Mouse (Mus musculus) midbrain, embryonic 16.5 days (tissue): ENCODE data around the gene Usp3. TPM values are rescaled to one million over a fixed set of nuclear protein-coding genes. Genes with fewer than 3 reads are reported as not detected.

Experiments
- ATAC-seq: fragments of 200-750 bp; cut with Nextera tagmentation; 2 replicates; pipeline ENCODE4 v1.8.0; 2017; ENCODE audit warnings: moderate TSS enrichment
- H3K27ac ChIP-seq: fragments of 300-500 bp; sonication (generic); 2 replicates; pipeline ENCODE4 v1.5.1; 2014; ENCODE audit warnings: mild to moderate bottlenecking, low read length, mixed read lengths
- H3K27me3 ChIP-seq: fragments of 300-500 bp; sonication (generic); 2 replicates; pipeline ENCODE4 v1.6.1; 2014; ENCODE audit warnings: low read depth, low read length, mixed read lengths; ENCODE audit not compliant: control insufficient read depth, insufficient read depth
- H3K36me3 ChIP-seq: fragments of 300-500 bp; sonication (generic); 2 replicates; pipeline ENCODE4 v1.6.1; 2014; ENCODE audit warnings: mild to moderate bottlenecking, low read length, moderate library complexity, mixed read lengths; ENCODE audit not compliant: control insufficient read depth, insufficient read depth
- H3K4me1 ChIP-seq: fragments of 300-500 bp; sonication (generic); 2 replicates; pipeline ENCODE4 v1.6.1; 2014; ENCODE audit warnings: mild to moderate bottlenecking, low read length, mixed read lengths; ENCODE audit not compliant: control insufficient read depth, insufficient read depth
- H3K4me2 ChIP-seq: fragments of 300-500 bp; sonication (generic); 2 replicates; pipeline ENCODE4 v1.6.1; 2014; ENCODE audit warnings: mild to moderate bottlenecking, low read length, mixed read lengths
- H3K4me3 ChIP-seq: fragments of 300-500 bp; sonication (generic); 2 replicates; pipeline ENCODE4 v1.5.1; 2014; ENCODE audit warnings: low read depth, mild to moderate bottlenecking, low read length, moderate library complexity, mixed read lengths
- H3K9ac ChIP-seq: fragments of 300-500 bp; sonication (generic); 2 replicates; pipeline ENCODE4 v1.6.1; 2014; ENCODE audit warnings: low read depth, low read length, mixed read lengths
- H3K9me3 ChIP-seq: fragments of 300-500 bp; sonication (generic); replicated peaks from 2 replicates; pipeline ENCODE4 v1.6.1; 2014; ENCODE audit warnings: mild to moderate bottlenecking, low read length, mixed read lengths; ENCODE audit not compliant: control insufficient read depth, poor library complexity, severe bottlenecking
- WGBS: fragments of 180-500 bp; shearing (Covaris S2); extraction: QIAGEN DNeasy Blood & Tissue Kit; methylation state at CpG from one replicate; pipeline ENCODE4 v1.1.7; 2014; 5-methylcytosine and 5-hydroxymethylcytosine counted together
- polyA plus RNA-seq: library from polyadenylated mRNA; unstranded; fragments of >200 nt; fragmentation: Nextera tagmentation; extraction: Ambion mirVana; gene quantifications from 2 replicates; pipeline ENCODE4 v1.2.1, GENCODE M21; 2015

Gene Usp3
- polyA plus RNA-seq, 1 experiment from 2014 or later, result 43.5 TPM

DNA sequence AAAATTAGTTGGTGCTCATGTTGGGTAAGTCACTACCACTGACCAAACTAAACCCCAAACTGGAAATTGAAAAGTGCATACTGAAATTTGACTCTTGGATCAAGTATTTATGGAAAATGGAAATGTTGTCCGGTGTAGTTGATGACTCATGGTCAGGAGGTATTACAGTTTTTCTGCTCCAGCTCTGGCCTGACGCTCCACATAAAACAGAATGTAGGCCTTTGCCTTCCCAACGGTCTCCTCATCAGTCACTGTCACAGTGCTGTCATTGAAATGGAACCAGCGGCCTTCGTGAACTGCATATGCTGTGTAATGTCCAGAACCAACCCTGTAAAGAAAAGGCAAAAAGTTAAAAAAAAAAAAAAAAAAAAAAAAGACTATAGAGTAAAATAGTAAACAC is 74.7 kb downstream of the Usp3 start:
- Histone ChIP-seq H3K27ac (no peak overlapping the region), H3K9me3 (no peaks in the 10 kb centered on the region), H3K27me3 (no peaks in the 10 kb centered on the region), H3K4me1 (no peaks in the 10 kb centered on the region), H3K36me3 (peaks cover 36% of the 10 kb centered on the region), H3K4me3 (no peak overlapping the region), H3K4me2 (no peak overlapping the region), H3K9ac (no peak overlapping the region)
- WGBS, result 92% methylated on average over 5 of the region's 5 CpGs
- ATAC-seq, result no peak

DNA sequence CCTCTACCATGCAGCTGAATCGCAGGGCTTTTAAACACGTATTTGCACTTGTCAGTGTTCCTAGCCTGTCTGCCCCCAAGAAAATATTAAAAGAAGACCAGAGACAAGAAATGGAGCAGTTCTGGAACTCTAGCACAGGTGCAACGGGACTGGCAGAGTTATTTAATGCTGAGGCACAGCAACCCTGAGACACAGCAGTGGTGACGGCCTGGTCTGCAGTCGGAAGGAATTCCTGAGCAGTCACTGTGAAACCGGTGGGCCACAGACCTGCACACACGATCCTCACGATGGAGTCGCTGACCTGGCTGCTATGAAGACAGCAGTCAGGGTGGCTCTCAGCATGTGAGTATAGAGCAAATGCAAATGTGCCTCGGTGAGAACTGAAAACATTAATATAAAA is 75.2 kb downstream of the Usp3 start:
- Histone ChIP-seq H3K9ac (no peak overlapping the region), H3K4me1 (no peaks in the 10 kb centered on the region), H3K4me2 (no peak overlapping the region), H3K9me3 (no peaks in the 10 kb centered on the region), H3K36me3 (peaks cover 35% of the 10 kb centered on the region), H3K27me3 (no peaks in the 10 kb centered on the region), H3K4me3 (no peak overlapping the region), H3K27ac (no peak overlapping the region)
- ATAC-seq, result no peak
- 91% methylated on average over 10 of the region's 10 CpGs for WGBS

DNA sequence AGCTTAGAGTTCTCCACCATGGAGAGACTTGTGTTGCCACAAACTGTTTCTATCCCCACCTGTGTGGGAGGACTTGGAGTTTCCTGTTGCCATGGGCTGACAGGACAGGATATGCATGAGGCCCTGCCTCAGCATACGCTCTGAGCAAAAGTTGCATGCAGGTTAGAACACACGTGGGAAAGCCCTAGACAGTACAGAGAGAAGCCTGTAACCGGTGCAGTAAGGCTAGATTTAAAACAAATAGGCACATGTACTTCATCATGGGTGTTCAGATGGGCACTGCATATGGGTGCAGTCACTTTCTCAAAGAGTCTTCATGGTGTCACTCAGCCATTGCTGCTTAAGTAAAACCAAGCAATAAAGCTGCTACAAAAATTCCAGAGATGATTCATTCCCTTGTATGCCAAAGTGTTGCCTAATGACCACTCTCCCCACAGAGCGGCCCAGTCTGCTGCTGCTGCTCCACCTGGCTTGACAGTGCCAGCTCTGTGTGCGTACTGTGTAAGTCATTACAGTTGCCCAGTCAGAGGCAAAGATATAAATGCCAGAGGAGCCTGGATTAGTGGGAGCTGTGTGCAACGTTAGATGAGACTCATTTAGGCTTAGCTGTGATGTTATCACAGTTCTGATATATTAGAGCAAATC is 76.5 kb downstream of the Usp3 start:
- no peak for ATAC-seq
- 92% methylated on average over 6 of the region's 6 CpGs for WGBS
- H3K4me3 ChIP-seq, result no peak overlapping the region
- no peaks in the 10 kb centered on the region for H3K9me3 ChIP-seq
- H3K27me3 ChIP-seq, result no peaks in the 10 kb centered on the region
- no peak overlapping the region for H3K27ac ChIP-seq
- H3K4me1 ChIP-seq, result no peaks in the 10 kb centered on the region
- H3K36me3 ChIP-seq, result peaks cover 32% of the 10 kb centered on the region
- H3K9ac ChIP-seq, result no peak overlapping the region
- H3K4me2 ChIP-seq, result no peak overlapping the region

DNA sequence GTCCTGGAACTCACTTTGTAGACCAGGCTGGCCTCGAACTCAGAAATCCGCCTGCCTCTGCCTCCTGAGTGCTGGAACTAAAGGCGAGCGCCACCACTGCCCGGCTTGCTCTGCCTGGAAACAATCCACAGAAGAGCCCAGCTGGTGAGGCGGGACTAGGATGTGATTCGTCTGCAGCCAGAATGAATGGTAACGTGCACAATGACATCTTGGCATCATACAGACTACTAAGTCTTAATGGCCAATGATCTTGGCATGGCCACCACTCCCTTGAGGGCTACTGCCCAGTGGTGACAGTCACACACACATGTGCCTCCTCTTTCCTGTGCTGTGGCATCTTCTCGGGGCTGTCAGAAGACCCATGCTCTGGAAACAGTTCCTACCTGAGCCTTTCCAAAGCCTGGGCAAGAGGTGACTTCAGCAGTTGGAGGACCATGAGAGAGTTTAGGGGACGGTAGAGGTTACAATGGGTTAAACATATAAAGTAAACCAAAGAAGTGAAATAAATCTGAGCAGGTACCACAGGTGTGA is 77.2 kb downstream of the Usp3 start:
- Histone ChIP-seq H3K27ac (no peak overlapping the region), H3K27me3 (no peaks in the 10 kb centered on the region), H3K4me1 (peaks cover 3% of the 10 kb centered on the region; the same call in 1 of the 2 replicates), H3K36me3 (peaks cover 32% of the 10 kb centered on the region), H3K4me2 (no peak overlapping the region), H3K4me3 (no peak overlapping the region), H3K9me3 (no peaks in the 10 kb centered on the region), H3K9ac (no peak overlapping the region)
- no peak for ATAC-seq
- 89% methylated on average over 10 of the region's 10 CpGs for WGBS

DNA sequence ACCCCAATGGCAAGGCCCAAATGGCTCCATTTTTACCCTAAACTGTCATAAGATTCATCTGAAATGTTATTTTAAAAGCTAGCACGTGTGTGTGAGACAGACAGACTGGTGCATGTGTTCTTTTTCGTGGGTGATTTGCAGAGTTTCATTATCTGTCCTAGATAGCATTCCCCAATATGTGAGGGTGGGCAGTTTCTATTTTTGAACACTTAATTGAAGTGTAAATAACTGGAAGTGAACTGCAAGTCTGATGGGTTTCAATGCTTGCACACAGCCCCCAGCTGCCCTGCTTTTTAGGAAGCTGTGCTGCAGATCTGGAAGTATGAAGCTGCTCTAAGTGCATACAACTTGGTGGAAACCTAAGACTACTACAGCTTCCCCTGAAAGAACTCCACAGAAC is 77.8 kb downstream of the Usp3 start:
- whole genome bisulfite sequencing, result 92% methylated on average over 2 of the region's 2 CpGs
- Histone ChIP-seq H3K4me3 (no peak overlapping the region), H3K36me3 (peaks cover 26% of the 10 kb centered on the region), H3K9ac (no peak overlapping the region), H3K4me1 (peaks cover 7% of the 10 kb centered on the region; the same call in 1 of the 2 replicates), H3K9me3 (no peaks in the 10 kb centered on the region), H3K27ac (no peak overlapping the region), H3K4me2 (no peak overlapping the region), H3K27me3 (no peaks in the 10 kb centered on the region)
- no peak for ATAC-seq

DNA sequence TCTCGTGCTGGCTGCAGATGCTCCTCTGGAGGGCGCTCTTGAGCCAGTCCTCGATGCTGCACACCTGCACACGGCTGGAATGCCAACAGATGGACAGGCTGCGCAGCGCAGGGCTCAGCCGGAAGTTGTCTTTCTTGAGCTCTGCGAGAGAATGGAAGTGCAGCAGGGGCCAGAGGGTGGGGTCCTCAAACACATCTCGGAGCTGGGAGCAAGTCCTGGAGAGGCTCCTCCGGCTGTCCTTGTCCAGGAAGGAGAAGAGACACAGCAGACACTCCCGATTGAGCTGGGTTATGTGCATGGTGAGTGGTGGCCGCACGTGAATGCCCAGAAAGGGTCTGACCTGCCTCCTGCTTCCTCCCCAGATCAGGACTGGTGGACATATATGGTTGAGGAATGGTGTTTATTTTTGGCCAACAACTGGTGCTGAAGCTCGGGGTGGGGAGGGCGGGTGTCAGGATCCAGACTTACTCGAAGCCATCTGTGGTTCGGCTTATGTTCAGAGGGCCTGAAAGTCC is 78.6 kb downstream of the Usp3 start, which contains the start of gene Fbxl22:
Gene Fbxl22 (minus strand): TSS at position 338 of the 515 bp plus-strand sequence.
- Histone ChIP-seq H3K27ac (peak within 1 kb of the TSS; percentile 20; the same call in 1 of the 2 replicates), H3K36me3 (peaks cover 23% of the 10 kb centered on the region), H3K4me1 (peaks cover 7% of the 10 kb centered on the region; the same call in 1 of the 2 replicates), H3K9ac (no peak within 1 kb of the TSS), H3K9me3 (no peaks in the 10 kb centered on the region), H3K4me2 (no peak within 1 kb of the TSS), H3K27me3 (no peaks in the 10 kb centered on the region), H3K4me3 (no peak within 1 kb of the TSS)
- ATAC-seq, result no peak
- 74% methylated on average over 17 of the region's 17 CpGs for WGBS

DNA sequence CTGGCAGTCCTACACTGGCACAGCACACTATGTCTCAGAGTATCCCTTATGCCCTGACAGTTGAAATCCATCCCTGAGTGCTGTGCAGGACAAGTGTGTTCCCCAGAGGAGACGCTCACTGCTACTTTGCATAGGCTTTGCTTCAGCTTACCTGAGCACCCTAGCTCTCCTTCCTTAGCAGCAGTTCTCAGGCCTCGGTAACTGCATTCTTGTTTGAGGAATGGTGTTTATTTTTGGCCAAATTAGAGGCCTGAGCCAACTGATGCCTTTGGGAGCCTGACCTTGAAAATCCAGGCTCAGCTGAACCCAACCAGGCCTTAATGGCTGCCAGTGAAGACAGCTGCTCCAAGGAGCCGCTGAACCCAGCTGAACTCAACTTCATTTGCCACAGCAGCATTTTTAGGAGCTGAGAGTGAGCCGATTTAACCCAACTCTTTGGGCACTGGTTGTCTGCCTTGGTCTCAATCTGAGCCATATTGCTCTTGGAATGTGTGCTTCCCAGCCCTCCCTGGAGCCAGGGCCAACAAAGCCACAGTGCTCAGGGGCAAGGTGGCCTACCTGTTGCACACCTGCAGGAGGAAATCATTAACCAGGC is 79.2 kb downstream of the Usp3 start:
- Histone ChIP-seq H3K4me1 (peaks cover 7% of the 10 kb centered on the region; the same call in 1 of the 2 replicates), H3K4me2 (no peak overlapping the region), H3K4me3 (no peak overlapping the region), H3K36me3 (peaks cover 28% of the 10 kb centered on the region), H3K27me3 (no peaks in the 10 kb centered on the region), H3K27ac (peak overlapping the region; percentile 20; the same call in 1 of the 2 replicates), H3K9ac (no peak overlapping the region), H3K9me3 (no peaks in the 10 kb centered on the region)
- 89% methylated on average over 4 of the region's 4 CpGs for WGBS
- ATAC-seq, result no peak

DNA sequence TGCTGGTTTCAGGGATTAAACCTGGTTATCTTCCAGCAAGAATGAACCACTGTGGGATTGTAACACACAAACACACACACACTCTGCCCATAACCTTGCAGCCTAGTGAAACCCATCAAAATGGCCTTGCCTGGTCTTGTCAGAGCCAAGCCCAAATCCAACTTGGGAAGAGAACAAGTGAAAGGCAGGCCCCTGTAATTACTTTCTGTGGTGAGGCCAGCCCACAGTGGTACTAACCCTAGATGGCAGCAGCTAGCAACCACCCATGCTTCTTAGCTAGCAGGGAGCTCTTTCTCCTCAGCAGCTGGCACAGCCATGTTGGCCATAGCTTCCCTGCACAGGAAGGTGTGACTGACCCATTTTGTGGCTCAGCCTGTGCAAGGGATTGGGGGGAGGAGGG is 79.8 kb downstream of the Usp3 start:
- Histone ChIP-seq H3K27ac (peak overlapping the region; percentile 20; the same call in 1 of the 2 replicates), H3K4me3 (no peak overlapping the region), H3K4me1 (peaks cover 7% of the 10 kb centered on the region; the same call in 1 of the 2 replicates), H3K9ac (no peak overlapping the region; the same call in 1 of the 2 replicates), H3K36me3 (peaks cover 29% of the 10 kb centered on the region), H3K4me2 (no peak overlapping the region), H3K9me3 (no peaks in the 10 kb centered on the region), H3K27me3 (no peaks in the 10 kb centered on the region)
- ATAC-seq, result no peak

DNA sequence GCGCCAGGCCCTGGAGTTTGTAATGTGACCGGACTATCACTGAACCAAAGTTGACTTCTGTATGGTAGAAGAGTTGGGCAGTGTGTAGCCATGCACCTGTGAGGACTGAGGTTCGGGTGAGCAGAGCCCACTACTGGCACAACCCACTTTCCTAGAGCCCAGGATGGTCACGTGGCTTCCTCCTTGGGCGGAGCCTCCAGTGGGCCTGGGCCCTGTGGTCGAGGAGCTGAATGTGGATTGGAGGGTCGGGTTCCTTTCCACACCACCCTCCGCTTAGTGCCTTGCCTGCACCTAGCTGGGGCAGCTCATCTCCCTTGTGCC is 80.6 kb downstream of the Usp3 start:
- H3K4me1 ChIP-seq, result peaks cover 7% of the 10 kb centered on the region; the same call in 1 of the 2 replicates
- H3K9ac ChIP-seq, result peak overlapping the region; percentile 55
- H3K27ac ChIP-seq, result peak overlapping the region; percentile 92
- H3K4me2 ChIP-seq, result peak overlapping the region; percentile 71
- ATAC-seq, result peak; percentile 90
- 0% methylated on average over 8 of the region's 8 CpGs for WGBS
- H3K27me3 ChIP-seq, result no peaks in the 10 kb centered on the region
- H3K36me3 ChIP-seq, result peaks cover 28% of the 10 kb centered on the region
- H3K4me3 ChIP-seq, result peak overlapping the region; percentile 46
- H3K9me3 ChIP-seq, result no peaks in the 10 kb centered on the region
